Mouse (Mus musculus) C2C12 (cell line): ENCODE data around the gene Cald1.

Experiments
- CEBPB ChIP-seq: IDR thresholded peaks from one replicate; pipeline ENCODE4 v1.6.1; 2011; ENCODE audit warnings: low read depth, mild to moderate bottlenecking, control low read depth, moderate library complexity
- CTCF ChIP-seq: IDR thresholded peaks from one replicate; pipeline ENCODE4 v1.5.1; 2011; ENCODE audit not compliant: control insufficient read depth, insufficient read depth, insufficient read length
- MAX ChIP-seq: IDR thresholded peaks from one replicate; pipeline ENCODE4 v1.6.1; 2011; ENCODE audit warnings: mild to moderate bottlenecking, control low read depth
- MYOG ChIP-seq: IDR thresholded peaks from one replicate; pipeline ENCODE4 v1.6.1; 2011; ENCODE audit not compliant: control insufficient read depth, insufficient read length; ENCODE audit errors: extremely low read depth
- USF1 ChIP-seq: IDR thresholded peaks from one replicate; pipeline ENCODE4 v1.6.1; 2011; ENCODE audit warnings: low read depth, mild to moderate bottlenecking, control low read depth, moderate library complexity

GRCm38 (mm10) chr6:34713777-34714176 is 115.5 kb downstream of the Cald1 start:
- TF ChIP-seq CTCF (no peak), MAX (no peak), MYOG (no peak), CEBPB (no peak), USF1 (no peak)
